Mouse (Mus musculus) urinary bladder, postnatal 25 days (tissue): ENCODE measurements at regions not wholly inside any gene's neighbourhood (a gene's known extent, or its start where the extent isn't known, plus 50 kb on each side); places are given as distances from the start of the nearest gene placed in this dataset.

ENCODE experiments used
- DNase-seq: peaks from one replicate; pipeline ENCODE4 v3.0.0; 2022; ENCODE audit warnings: low spot score

DNA sequence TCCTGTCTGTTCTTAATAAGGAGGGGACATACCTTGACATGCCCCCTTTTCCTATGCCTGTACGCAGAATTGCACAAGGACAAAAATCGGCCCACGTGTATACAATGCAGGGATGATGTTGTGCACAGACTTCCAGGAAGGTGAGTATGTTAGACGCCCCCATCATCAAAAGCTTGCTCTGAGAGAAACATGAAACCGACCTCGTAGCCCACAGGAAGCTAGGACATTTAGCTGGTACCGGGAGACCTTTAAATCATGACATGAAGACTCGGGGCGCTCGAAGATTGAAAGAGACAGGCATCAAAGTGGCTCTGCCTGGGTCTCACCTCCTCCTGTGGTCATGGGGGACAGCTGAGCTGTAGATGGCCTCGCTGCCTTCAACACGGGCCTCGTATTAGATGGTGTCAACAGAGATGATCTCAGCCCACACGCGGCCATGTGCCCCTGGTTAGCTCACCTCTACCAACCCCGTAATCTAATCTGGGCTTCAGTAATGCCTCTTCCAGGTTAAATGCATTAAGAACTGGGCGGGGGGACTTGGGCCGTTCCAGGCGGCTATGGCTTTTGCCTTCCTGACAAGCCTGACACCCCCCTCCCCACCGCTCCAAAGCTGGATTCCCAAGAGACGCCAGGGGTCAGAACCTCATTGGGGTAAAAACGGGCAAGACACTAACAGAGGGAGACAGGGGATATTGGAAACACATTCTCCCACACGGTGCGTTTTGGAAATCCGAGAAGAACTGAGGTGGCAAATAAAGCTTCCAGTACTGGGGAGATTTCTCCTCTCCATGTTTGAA lies 520.9 kb upstream of the Tbx3 start:
- no peak for DNase-seq

- DNase-seq = peak; percentile 42
These were observed 517.4 kb upstream of the Tbx3 start for GRCm38 (mm10) chr5:119153086-119153485.

- no peak for DNase-seq
These were observed 513.8 kb upstream of the Tbx3 start for GRCm38 (mm10) chr5:119156638-119157037.

DNA sequence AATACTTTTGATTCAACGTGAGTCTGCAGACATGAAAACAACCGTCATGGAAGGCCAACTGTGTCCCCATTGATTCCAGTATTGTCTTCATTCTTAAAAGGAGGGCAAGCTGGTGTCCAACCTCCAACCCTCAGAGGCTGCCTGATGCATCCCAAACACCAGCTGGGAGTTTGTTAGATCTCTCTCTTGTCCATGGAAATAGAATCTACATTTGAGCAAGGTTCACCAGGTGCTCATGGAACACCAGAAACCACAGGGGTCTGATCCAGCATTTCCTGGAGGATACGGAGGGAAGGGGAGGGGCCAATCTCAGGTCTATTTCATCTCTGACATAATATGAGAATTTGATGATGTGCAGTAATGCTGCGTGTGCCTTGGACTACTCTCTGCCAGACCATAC lies 512.3 kb upstream of the Tbx3 start:
- DNase-seq = no peak

DNA sequence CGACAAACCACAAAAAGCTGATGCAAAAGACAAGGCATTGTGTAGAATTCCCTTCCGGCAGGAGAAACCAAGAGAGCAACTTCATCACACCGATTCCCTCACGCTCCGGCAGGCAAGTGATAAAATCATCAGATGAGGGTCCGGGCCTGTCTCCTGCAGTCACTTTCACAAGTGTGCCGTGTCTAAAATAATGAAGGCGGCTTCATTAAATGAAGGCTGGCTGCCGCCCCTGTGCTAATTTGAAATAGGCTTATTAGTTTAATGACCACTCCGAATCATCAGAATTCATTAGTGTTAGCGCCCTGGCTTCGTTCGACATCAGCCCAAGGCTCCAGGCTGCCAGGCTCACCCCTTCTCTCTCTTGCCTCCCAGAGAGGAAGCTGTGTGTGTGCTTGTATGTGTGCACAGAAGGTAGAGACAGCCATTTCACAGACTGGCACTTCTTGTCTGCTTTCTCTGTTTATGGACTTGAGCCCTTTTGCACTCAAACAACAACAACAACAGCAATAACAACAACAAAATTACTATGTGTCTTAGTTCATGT lies 508.3 kb upstream of the Tbx3 start:
- DNase-seq = no peak

DNA sequence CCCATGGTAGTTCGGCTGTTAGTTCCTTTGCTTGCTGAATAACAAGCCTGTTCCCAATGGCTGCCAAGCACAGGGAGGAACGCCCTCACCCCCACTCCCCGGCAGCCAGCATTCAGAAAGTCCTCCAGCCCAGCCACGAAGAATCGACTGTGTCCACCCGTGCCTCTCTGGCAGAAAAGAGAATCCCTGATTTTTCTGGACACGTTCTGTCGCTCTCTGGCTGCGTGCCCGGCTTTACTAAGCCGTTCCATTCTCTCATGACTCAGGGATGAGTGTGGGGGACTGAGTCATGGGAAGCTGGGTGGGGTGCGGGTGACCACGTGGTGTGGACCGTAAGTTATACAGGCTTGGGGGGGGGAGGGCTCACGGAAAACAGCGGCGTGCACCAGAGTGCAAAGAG lies 502.8 kb upstream of the Tbx3 start:
- DNase-seq = peak; percentile 87

- no peak for DNase-seq
These were observed 501.2 kb upstream of the Tbx3 start for GRCm38 (mm10) chr5:119169274-119169673.

GRCm38 (mm10) chr5:119171626-119172025 lies 498.8 kb upstream of the Tbx3 start:
- no peak for DNase-seq

DNA sequence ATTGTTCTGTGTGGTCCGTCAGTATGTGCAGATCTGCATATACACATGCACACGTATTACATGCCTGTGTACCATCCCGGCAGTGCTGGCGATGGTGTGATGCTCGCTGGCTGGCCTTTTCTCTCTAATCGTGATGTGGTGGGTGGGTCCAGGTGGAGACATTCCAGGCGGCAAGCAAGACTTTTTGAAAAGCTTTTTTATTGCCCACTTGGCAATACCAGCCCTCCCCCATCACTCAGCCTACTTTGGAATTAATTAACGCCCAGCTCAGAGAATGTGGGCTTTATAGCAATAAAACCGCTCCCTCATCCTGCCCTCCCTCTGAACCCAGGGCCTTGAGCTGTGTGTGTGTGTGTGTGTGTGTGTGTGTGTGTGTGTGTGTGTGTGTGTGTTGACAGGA lies 491.7 kb upstream of the Tbx3 start:
- no peak for DNase-seq

DNA sequence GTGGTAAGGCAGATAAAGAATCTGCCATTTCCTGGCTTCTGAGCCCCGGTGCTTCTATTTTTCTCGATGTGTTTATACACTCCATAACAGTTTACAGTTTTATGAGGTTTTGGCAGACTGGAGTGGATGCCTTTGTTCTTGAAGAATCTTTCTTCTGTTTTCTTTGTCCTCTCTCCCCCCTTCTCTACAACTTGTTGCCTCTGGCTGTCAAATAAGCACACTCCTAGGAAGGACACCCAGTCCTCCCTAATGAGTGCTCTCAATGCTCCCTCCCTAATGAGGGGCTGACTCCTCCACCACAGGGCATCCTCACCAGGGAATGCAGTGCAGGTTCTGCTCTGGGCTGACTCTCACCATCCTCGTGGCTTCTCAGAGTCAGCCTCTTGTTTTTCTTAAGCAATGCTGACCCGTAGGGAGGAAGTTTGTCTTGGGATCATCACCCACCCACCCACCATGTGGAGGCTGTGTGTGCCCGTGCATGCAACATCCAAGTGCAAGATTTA lies 486.9 kb upstream of the Tbx3 start:
- no peak for DNase-seq

DNA sequence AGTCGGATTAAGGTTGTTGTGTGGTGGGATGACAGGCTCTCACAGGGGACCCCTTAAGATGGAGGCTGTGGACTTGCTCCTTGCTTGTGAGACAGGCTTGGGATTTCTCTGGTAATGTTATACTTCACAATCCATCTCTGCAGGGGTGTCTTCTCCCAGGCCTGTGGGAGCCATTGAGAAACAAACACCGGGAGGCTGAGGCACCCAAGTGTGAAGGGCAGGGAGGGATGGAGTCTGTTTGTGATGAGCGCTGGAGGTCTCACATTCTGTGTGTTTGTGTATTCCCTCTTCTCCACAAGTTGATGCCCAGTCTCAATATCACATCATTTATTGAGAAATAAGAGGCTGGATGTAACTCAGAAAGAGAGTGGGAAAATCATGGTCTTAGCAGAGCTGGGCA lies 483.9 kb upstream of the Tbx3 start:
- DNase-seq = no peak

- DNase-seq = no peak
These were observed 482.0 kb upstream of the Tbx3 start for GRCm38 (mm10) chr5:119188476-119188875.

DNA sequence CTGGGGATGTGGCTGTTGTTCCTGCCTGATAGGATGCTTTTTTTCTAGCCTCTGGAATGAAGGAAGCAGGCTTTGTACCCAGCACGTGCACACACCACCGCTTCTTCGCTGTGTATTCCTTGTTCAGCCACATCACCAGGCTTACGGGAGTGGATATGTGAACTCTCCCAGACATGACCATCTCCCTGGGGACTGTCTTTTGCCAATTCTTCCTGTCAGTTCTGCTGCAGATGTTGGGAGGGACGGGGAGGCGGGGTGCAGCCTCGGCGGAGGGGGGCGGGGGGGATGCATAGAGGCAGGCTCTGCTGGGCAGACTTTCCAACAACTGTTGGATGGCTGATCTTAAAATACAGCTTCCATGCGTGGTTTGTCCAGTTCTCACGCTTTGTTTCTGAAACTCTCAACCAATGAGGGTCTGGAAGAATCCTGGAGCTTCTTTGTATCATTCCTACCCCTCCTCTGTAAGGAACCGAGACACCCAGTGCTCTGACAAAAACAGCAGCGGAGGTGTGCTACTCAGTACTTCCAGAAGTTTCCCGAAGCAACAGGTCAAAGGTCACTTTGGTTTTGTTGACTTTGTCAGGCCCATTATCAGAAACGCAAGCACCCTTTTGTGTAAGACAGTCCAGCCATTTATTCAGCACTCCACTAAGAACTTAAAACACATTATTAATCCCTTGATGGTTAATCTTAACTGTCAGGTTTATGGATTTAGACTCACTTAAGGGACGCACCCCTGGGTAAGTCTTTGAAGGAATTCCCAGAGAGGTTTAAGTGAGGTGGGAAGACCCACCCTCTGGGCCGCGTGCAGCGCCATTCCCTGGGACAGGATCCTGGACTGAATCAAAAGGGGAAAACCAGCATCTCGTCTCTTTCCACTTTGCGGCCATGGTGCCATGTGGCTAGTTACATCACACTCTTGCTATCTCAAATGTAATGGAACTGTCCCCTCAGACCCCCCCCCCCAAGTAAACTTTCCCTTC lies 476.5 kb upstream of the Tbx3 start:
- no peak for DNase-seq

GRCm38 (mm10) chr5:119199906-119200305 lies 470.6 kb upstream of the Tbx3 start:
- no peak for DNase-seq

GRCm38 (mm10) chr5:119201251-119201650 lies 469.2 kb upstream of the Tbx3 start:
- no peak for DNase-seq

DNA sequence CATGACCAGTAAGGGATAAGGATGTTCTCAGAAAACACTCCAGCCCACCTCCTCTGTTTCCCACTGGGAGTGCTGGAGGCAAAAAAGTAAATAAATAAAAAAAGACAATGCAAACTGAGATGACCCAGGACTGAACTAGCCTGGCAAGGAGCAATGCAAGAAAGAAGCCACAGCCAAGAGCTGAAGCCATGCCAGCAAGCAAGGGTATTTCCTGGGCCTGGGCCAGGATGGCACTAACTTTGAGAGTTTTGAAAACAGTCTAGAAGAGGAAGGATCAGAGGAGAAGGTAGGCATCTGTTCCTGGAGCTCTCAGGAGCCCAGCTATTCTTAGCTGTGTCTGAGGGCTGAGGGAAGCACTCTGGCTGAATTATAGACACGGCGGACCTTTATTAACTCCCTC lies 465.7 kb upstream of the Tbx3 start:
- no peak for DNase-seq

DNA sequence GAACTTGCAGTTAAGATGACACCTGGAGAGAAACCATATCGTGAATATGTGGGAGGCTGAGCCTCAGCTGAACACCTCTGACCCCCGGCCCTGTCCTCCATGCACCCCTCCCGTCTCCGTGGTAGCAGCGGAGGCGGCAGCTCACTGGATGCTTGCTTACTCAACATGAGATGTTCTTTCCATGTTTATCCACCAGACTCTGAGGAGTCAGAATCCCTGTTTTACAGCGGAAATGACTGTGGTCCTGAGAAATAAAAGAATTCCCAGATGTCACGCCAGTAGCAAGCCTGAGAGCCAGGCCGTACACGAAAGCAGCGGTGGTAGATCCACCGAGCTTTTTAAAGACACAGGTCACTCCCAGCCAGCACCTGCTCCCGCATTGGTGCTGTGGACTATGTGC lies 462.4 kb upstream of the Tbx3 start:
- no peak for DNase-seq

- DNase-seq = no peak
These were observed 457.3 kb upstream of the Tbx3 start for GRCm38 (mm10) chr5:119213196-119213595.

DNA sequence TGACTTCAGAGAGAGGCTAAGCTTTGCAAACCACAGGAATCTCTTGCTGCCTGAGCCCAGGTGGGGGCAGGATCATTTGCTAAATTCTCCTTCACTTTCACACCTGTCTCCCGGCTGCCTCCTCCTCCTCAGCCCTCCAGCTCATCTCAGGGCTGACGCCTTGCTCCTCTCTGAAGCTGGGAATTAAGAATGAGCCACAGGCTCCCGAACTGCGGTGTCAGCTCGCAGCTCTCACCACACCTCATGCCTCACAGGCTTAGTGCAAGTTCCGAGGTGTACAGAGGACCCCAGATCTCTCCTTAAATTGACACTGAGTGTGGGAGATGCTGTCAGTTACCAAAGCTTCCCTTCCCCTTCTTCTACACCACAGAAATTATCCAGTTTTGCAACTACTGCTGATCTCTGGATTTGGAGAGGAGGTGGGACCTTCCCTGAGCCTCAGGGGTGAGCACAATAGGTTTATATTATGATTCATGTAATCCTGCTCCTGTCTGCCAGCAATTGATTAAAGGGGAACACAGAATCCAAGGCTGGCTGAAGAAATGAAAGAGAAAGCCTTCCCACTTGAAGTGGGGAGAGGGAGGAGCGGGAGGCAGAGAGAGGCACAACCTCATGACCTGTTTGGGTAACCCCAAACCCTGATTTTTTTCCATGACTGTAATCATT lies 456.6 kb upstream of the Tbx3 start:
- no peak for DNase-seq

GRCm38 (mm10) chr5:119214937-119215336 lies 455.5 kb upstream of the Tbx3 start:
- DNase-seq = no peak

- DNase-seq = no peak
These were observed 455.1 kb upstream of the Tbx3 start for GRCm38 (mm10) chr5:119215364-119215763.

DNA sequence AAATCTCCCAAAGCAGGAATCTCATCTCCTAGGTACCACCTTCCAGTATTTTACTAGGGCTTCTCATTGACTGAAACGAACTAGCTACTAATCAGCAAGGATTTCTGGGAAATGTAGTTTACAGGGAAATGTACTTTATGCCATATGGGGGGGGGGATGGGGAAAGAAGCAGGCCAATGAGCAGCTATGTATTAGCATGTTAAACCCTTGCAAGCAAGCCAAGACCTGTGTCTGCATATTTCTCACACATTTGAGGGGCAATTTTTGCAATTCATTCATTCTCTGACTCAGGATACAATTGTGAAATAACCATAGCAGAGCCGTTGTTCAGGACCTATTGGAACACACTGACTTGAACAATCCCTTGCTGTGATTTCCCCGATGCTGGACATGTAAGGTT lies 454.3 kb upstream of the Tbx3 start:
- no peak for DNase-seq
